Mouse (Mus musculus) cortical plate, adult 2 months (tissue): Measurements from ENCODE around the gene Shmt2. TPM values are rescaled to one million over a fixed set of nuclear protein-coding genes. Genes with fewer than 3 reads are reported as not detected.

Experiments used
- H3K27ac ChIP-seq: fragments of 200-500 bp; 2 replicates; pipeline ENCODE4 v1.5.1; 2012; ENCODE audit warnings: low read length, control low read depth, inconsistent platforms; ENCODE audit not compliant: insufficient read depth
- H3K4me1 ChIP-seq: fragments of 200-500 bp; 2 replicates; pipeline ENCODE4 v1.6.1; 2011; ENCODE audit warnings: low read length; ENCODE audit not compliant: control insufficient read depth, insufficient read depth
- H3K4me3 ChIP-seq: fragments of 200-500 bp; 2 replicates; pipeline ENCODE4 v1.5.1; 2011; ENCODE audit warnings: mild to moderate bottlenecking, low read length, control low read depth; ENCODE audit not compliant: insufficient read depth
- CTCF ChIP-seq: fragments of 200-500 bp; IDR thresholded peaks from 2 replicates; pipeline ENCODE4 v1.5.1; 2011; ENCODE audit warnings: mild to moderate bottlenecking, control low read depth, low read length; ENCODE audit not compliant: insufficient read depth; ENCODE audit errors: extremely low read depth
- POLR2A ChIP-seq: fragments of 200-500 bp; IDR thresholded peaks from 2 replicates; pipeline ENCODE4 v1.6.1; 2011; ENCODE audit warnings: mild to moderate bottlenecking, low read length, control low read depth; ENCODE audit not compliant: insufficient read depth; ENCODE audit errors: extremely low read depth
- polyA plus RNA-seq: library from polyadenylated mRNA; depleted of rRNA; stranded (reverse); fragments of >200 nt; gene quantifications from 2 replicates; pipeline ENCODE4 v1.2.3, GENCODE M21; 2012

The Shmt2 gene
- polyA plus RNA-seq, 1 experiment = 39.7 TPM

DNA sequence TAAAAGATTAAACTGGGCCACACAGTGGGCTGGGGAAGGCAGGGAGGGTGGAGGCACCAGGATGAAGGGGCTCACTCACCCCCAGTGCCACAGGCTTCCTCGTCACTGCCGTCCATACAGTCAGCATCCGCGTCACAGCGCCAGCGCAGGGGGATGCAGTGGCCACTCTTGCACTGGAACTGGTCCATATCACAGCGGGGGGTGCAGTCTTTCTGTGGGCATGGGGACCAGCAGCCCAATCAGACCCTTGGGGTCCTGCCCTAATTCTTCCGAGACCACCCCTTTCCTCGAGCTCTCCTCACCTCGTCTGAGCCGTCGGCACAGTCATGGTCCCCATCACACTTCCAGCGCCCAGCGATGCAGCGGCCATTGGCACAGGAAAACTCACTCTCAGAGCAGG is 26.0 kb upstream of the Shmt2 start:
- TF ChIP-seq CTCF (no peak), POLR2A (no peak)
- Histone ChIP-seq H3K4me3 (no peak overlapping the region), H3K27ac (no peak overlapping the region), H3K4me1 (no peaks in the 10 kb centered on the region)

DNA sequence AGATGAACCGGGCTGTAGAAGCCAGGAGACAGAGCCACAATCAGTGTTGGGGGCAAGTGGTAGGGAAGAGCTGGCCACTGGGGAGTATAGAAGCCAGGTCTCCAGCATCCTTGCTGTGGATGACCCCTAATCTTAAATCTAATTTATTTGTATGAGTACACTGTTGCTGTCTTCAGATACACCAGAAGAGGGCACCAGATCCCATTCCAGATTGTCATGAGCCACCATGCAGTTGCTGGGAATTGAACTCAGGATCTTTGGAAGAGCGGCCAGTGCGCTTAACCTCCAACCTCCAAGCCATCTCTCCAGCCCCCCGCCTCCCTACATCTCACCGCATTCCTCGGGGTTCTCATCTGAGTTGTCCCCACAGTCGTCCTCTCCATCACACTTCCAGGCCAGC is 24.3 kb upstream of the Shmt2 start:
- no peak overlapping the region for H3K27ac ChIP-seq
- no peak overlapping the region for H3K4me3 ChIP-seq
- peak; percentile 15; the same call in 1 of the 2 replicates for TF ChIP-seq CTCF
- no peak for TF ChIP-seq POLR2A
- no peaks in the 10 kb centered on the region for H3K4me1 ChIP-seq

DNA sequence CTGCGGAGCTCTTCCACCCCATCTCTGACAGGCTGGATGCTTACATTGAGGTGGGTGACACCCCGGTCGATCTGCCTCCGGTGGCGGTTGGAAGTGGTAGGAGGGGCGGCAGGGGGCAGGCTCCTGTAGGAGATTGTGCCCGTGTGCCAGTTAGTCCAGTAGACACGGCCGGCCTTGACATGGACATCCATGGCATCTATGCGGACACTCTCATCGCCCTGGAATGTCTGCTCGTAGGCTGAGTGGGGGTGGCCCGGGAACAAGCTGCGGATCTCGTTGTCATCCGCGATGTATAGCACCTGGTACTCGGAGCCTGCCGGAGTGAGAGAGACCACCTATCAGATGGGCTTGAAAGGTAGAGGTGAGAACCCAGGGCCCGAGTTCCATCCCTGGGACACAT is 22.1 kb upstream of the Shmt2 start:
- Histone ChIP-seq H3K27ac (no peak overlapping the region), H3K4me1 (no peaks in the 10 kb centered on the region), H3K4me3 (no peak overlapping the region)
- TF ChIP-seq CTCF (no peak), POLR2A (no peak)

DNA sequence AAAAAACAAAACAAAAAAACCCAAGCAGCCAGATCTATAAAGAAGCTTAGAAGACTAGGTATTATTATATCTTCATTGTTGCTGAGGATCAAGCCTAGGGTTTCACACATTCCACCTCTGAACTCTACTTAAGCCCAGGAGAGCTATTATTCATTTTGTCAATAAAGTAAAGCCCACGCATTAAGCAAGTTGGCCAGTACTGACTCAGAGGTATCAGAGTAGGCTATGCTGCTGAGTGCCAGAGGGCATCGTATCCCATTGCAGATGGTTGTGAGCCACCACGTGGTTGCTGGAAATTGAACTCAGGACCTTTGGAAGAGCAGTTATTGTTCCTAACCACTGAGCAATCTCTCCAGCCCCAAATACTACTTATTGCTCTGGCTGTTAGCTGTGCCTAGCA is 21.7 kb upstream of the Shmt2 start:
- no peaks in the 10 kb centered on the region for H3K4me1 ChIP-seq
- H3K27ac ChIP-seq = no peak overlapping the region
- TF ChIP-seq CTCF = no peak
- no peak for TF ChIP-seq POLR2A
- H3K4me3 ChIP-seq = no peak overlapping the region

DNA sequence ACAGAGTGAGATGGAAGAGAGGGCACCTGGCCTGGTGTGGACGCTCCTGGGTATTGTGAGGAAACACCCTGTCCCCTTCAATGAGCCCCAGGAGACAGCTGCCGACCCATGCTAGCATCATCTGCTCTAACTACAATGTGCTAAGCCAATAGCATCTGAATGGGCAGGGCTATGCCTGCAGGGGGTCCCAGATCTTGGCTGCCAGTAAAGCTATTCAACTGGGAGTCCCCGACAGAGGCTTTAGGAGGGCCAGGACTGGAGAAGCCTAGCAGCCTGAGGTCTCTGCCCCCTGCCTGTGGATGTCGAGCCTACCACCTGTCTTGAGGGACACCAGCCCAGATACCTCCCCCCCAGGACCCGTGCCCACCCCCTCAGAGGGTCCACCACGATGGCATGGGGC is 20.5 kb upstream of the Shmt2 start:
- Histone ChIP-seq H3K27ac (peak overlapping the region; percentile 62; the same call in 1 of the 2 replicates), H3K4me1 (no peaks in the 10 kb centered on the region), H3K4me3 (no peak overlapping the region)
- TF ChIP-seq CTCF (no peak), POLR2A (no peak)

DNA sequence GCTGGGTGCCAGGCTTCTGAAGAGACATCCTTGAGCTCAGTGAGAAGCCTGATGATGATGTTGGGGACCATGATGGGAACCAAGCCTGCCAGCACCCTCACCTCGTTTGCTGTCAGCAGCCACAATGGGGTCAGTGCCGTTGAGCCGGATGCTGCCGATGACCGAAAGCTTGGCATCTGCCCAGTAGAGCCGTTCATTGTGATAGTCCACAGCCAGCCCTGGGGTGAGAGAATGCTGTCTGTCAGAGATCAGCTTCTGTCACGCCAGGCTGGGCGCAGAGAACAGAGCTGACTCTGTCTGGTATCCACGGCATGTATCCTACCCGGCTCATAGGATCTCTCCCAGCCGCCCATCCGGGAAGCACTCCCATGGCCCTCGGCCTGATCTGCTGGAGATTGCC is 19.8 kb upstream of the Shmt2 start:
- TF ChIP-seq POLR2A (no peak), CTCF (no peak)
- Histone ChIP-seq H3K27ac (peak overlapping the region; percentile 62; the same call in 1 of the 2 replicates), H3K4me1 (no peaks in the 10 kb centered on the region), H3K4me3 (no peak overlapping the region)

DNA sequence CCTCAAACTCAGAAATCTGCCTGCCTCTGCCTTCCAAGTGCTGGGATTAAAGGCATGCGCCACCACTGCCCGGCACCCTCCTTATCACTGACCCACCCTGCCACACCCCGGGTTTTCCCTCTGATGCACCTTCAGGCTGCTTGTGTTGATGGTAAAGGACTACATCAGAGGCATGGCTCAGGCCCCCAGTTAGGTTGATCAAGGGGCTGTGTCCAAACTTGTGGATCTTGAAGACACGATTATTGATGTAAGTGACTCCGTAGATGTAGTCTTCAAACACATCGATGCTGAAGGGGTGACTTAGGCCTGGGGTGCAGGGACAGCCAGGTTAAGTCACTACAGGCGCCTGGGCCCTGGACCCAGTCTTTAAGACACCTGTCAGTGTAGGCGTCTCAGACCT is 19.3 kb upstream of the Shmt2 start:
- TF ChIP-seq CTCF = no peak
- TF ChIP-seq POLR2A = no peak
- Histone ChIP-seq H3K27ac (no peak overlapping the region), H3K4me1 (no peaks in the 10 kb centered on the region), H3K4me3 (no peak overlapping the region)

DNA sequence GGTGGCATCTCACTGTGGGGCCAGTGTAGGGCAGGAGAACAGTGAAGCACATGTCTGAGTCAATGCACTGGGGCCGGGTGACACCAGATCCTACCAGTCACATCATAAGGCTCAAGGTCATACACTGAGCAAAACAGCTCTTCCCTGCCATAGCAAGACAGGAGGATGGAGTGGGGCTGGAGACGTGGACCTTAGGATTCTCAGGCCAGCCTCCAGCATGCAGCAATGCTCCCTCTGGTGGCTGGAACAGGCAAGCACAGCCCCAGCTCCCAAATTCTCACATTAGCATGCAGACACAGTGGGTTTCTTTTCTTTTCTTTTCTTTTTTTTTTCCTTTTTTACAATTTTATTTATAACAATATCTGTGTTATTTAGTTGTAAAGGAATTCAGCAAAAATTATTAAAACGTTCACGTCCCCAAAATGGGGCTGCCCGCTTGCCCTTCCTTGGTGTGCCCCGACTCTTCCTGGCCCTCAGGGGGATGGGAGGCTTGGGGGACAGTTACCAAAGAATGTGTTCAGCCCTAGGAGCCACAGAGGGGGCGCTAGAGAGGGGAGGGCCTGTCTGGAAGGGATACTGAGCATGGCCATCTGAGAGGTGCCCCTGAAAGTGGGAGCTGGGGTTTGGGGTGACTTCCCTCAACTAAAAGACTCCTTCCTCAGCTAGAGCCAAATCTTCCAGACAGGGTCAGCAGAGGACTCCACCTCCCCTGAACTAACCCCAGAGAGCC is 15.8 kb upstream of the Shmt2 start:
- no peak overlapping the region for H3K4me3 ChIP-seq
- no peak for TF ChIP-seq POLR2A
- peak; percentile 91 for TF ChIP-seq CTCF
- H3K4me1 ChIP-seq = peaks cover 2% of the 10 kb centered on the region; the same call in 1 of the 2 replicates
- H3K27ac ChIP-seq = no peak overlapping the region

DNA sequence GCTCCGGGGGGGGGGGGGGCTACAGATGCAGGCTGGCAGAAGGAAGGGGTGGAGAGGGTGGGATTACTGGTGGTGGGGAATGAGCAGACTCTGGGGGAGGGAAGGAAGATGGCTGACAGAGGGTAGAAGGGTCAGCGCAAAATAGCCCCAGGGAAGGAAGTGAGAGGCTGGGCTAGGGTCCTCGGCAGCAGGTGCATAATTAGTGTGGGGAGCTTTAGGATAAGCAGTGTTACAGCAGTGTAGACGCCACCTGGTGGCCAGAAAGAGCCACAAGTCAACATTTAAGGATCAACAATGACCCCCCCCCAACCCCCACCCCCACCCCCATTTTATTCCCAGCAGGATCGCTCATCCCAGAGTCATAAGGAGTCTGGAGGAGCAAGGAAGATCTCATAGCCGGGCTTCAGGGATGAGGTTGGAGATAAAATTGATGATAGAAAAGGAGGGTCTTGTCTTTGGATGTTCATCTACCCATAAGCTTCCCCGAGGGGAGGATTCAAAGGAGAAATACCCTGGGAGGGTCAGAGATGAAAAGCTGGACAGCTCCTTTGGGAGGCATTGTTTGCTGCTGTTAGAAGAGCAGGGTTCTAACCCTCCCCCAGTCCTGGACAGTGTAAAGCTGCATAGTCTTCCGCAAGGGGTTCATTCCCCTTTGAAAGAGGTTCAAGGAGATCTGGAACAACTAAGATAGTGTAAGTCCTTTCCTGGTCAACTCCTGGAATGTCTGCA is 14.5 kb upstream of the Shmt2 start:
- TF ChIP-seq CTCF (peak; percentile 44; the same call in 1 of the 2 replicates), POLR2A (no peak)
- Histone ChIP-seq H3K4me3 (no peak overlapping the region), H3K4me1 (peaks cover 2% of the 10 kb centered on the region; the same call in 1 of the 2 replicates), H3K27ac (no peak overlapping the region)
